Mouse (Mus musculus): ENCODE data around the gene Thoc5.

Thoc5 gene

DNA sequence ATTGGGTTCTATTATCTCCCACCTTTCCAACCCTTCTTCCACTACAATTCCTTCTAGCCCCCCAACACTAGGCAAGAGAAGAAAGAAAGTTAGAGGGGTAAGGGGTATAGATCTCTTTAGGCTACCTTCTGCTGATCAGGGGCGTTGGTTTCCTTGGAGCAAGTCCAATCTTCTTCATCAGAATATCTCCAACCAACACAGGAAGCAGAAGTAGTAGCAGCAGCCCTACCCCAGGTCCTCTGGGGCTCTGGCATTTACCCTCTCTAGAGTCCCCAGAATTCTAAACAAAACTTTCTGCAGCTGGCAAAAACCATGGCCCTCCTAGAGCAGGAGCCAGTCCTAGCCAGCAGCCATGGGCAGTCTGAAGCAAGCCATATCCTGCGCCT, 78.7 kb downstream of the Thoc5 start:
- no peak for DNase-seq (ENCODE audit: extremely low read depth, low read depth, low spot score)

DNA sequence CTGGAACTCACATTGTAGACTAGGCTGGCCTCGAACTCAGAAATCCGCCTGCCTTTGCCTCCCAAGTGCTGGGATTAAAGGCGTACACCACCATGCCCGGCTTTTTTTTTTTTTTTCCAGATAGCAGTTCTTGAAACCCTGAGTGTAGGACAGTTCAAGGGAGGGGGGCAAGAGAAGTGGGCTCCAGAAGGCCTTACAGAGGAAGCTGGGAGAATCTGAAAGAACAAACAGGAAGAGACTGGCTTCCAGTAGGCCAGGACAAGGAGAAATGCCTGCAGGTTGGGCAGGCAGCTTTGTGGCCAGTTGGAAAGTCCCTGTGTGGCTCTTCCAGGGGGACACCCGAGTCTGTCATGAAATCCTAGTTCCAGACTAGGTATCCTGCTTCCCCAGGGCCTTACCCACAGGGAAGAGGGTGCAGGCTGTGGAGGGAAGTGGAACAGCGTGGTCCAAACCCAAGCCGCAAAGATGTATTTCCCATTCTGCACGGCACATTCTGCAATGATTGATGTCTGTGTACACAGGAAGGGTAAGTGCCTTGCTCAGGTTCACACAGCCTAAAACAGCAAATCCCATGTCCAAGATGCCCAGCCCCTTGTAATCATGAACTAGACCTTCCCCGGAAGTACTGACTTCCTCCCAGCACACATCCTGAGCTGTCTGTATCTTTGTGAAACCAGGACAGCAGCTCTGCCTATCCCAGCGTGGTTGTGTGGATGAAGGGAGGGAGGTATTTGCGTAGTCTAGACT, 79.4 kb downstream of the Thoc5 start:
- no peak for DNase-seq (ENCODE audit: extremely low read depth, low read depth, low spot score)

DNA sequence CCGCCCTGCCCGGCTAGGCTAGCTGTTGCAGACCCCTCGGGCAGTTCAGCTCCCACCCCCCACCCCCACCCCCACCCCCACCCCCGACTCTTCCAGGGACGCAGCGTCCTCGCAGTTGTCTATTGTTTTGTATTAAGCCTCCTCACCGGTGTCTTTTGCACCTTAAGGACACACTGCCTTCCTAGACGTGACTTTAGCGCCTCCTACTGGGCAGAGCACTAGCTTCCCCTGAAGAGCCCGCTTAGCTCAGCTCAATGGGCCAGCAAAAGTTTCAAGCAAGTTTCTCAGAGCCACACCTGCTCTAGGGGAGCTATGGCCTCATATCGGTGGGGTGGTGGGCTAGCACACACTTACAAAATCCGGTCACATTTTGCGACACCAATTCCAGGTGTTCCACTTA, 80.5 kb downstream of the Thoc5 start:
- DNase-seq (ENCODE audit: extremely low read depth, low read depth, low spot score) = no peak
